Mouse (Mus musculus) liver, embryonic 11.5 days (tissue): ENCODE data around the gene Adamts14. TPM values are rescaled to one million over a fixed set of nuclear protein-coding genes. Genes with fewer than 3 reads are reported as not detected.

Experiments
- polyA plus RNA-seq: library from polyadenylated mRNA; unstranded; fragments of >200 nt; fragmentation: Nextera tagmentation; extraction: Ambion mirVana; gene quantifications from 2 replicates; pipeline ENCODE4 v1.2.1, GENCODE M21; 2014

Gene Adamts14
- polyA plus RNA-seq, 1 experiment from 2014 or later, result 0.92 TPM

Other genes starting within 250 kb of the Adamts14 start
- 130 and 137 TPM in 2 replicates for gene Pcbd1, start 184.1 kb downstream of the Adamts14 start, polyA plus RNA-seq
- gene Sgpl1, start 125.7 kb downstream of the Adamts14 start, polyA plus RNA-seq, result 32.0 and 32.1 TPM in 2 replicates
- gene Tbata, start 101.5 kb downstream of the Adamts14 start, polyA plus RNA-seq, result not detected in 2 replicates
- 0.06 and 0.19 TPM in 2 replicates for gene Prf1, start 24.4 kb upstream of the Adamts14 start, polyA plus RNA-seq
- 17.0 and 18.4 TPM in 2 replicates for gene Pald1, start 110.1 kb upstream of the Adamts14 start, polyA plus RNA-seq
- 0.84 and 0.86 TPM in 2 replicates for gene Nodal, start 144.5 kb upstream of the Adamts14 start, polyA plus RNA-seq
- gene Eif4ebp2, start 179.2 kb upstream of the Adamts14 start, polyA plus RNA-seq, result 27.1 and 33.3 TPM in 2 replicates
- 12.0 and 14.1 TPM in 2 replicates for gene Lrrc20, start 202.4 kb upstream of the Adamts14 start, polyA plus RNA-seq